Mouse (Mus musculus) megakaryocyte progenitor cell, adult 5-6 weeks (primary cell): Measurements from ENCODE around the gene Rtp4. TPM values are rescaled to one million over a fixed set of nuclear protein-coding genes. Genes with fewer than 3 reads are reported as not detected.
A peak's percentile ranks its signal among the peaks of the same experiment; 100 is the strongest.

Experiments
- ATAC-seq: replicated peaks from 2 replicates; pipeline ENCODE4 v1.8.0; 2016; ENCODE audit warnings: mild to moderate bottlenecking, moderate TSS enrichment, inconsistent platforms; ENCODE audit not compliant: poor library complexity
- total RNA-seq, 2 experiments: library from RNA; stranded (forward) in 1 of 2; stranded (reverse) in 1 of 2; fragments of 157-497, 149-512 nt in 1 of 2; fragments of 200-1000 nt in 1 of 2; gene quantifications; 2 replicates each; pipeline versions ENCODE4 v1.2.3 to v1.2.4; 2015 to 2017

Rtp4 gene
- total RNA-seq, 2 experiments from 2014 or later = 1.2 to 5.6 TPM

DNA sequence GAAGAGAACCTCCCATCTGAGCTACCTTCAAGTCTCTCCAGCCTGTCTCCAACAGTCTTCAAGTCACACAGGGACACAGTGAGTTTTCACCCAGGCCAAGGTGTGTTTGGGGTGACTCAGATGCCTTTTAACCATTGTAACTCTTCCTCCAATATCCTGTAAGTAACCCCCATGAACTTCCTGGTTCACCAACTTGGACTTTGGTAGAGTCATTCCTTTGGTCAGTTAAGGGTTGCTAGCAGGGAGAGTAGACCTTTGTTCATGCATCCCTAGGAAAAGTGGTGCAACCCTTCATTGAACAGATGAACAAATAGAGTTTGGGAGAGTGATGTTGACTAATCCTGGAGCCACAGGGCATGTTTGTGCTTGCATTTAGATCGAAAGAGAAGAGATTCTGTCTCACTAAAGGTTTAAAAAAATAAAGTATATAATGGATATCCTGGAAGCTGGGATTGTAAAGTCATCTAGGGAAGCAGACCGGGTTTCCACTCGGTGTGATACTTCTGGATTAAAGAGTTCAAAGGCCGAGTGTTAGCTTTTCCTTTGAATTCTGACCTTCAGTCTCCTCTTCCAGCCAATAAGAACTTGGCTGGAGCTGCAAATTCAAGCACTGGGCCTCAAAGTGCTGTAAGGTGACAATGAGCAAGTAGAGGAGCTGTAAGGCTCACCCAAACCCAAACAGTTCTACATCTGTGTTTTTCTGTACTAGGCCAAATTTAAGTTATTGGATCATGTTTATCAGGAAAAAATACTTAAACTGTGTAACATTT is 8.7 kb upstream of the Rtp4 start:
- ATAC-seq = no peak

- no peak for ATAC-seq
These were observed 6.7 kb upstream of the Rtp4 start for GRCm38 (mm10) chr16:23513401-23513800.

- no peak for ATAC-seq
These were observed 4.3 kb upstream of the Rtp4 start for GRCm38 (mm10) chr16:23515766-23516165.

- no peak for ATAC-seq
These were observed 3.5 kb upstream of the Rtp4 start for GRCm38 (mm10) chr16:23516606-23517005.

DNA sequence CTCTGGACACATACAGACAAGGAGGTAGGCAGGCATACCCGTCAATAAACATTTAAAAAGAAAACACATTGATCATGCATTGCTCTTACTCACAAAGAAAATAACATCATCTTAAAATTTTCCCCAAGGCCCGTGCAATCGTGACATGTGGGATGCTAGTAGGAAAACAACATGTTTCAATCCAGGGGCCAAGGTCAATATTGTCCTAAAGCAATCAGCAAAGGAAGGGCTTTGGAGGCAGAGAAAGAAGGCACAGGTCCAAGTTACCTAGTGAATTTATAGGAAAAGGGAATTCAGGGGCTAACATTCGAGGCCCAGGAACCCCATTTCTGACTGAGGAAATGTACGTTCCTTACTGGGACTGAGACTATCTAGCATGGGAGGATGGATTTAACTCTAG is 2.9 kb upstream of the Rtp4 start:
- no peak for ATAC-seq

- ATAC-seq = no peak
These were observed 2.1 kb upstream of the Rtp4 start for GRCm38 (mm10) chr16:23517754-23518566.

GRCm38 (mm10) chr16:23518567-23519369 is 1.3 kb upstream of the Rtp4 start:
- ATAC-seq = no peak

DNA sequence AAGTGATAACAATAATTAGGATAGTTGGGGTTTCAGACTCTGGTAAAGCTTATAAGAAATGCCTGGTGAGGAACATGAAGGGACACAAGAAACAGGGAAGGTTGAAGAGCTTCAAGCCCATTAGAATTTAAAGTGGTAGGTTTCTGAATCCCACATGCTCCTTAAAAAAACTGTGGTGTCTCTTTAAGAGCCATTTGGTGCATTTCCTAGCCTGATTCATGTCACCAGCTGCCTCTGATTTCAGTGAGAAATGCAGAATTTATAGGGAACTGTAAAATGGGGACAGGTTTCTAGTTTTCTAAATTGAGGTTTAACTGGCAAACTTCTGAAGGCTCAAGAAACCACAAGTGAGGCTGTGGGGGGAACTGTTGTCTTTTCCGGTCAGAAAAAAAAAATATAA is 320 bp upstream of the Rtp4 start:
- no peak for ATAC-seq

- no peak for ATAC-seq
These were observed 1.0 kb downstream of the Rtp4 start for GRCm38 (mm10) chr16:23521092-23521491.

DNA sequence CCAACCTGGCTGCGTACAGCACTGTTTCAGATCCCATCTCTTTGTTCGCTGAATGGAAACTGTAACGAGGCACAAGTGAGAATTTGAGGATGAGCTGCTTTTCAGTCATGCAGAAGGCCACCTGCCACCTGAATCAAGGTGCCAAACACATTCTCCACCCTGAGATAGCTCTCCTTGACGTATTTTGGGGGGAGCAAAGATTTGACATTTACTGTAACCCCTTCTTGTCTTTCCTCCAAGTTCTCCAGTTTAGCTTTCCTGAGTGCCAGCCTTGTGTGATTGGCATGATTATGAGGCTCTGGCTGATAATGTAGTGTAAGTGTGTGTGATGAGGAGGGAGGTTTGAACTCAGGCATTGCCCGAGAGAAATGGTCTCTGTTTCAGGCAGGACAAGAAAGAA is 2.0 kb downstream of the Rtp4 start:
- no peak for ATAC-seq

- ATAC-seq = no peak
These were observed 9.1 kb downstream of the Rtp4 start for GRCm38 (mm10) chr16:23529186-23529585.

DNA sequence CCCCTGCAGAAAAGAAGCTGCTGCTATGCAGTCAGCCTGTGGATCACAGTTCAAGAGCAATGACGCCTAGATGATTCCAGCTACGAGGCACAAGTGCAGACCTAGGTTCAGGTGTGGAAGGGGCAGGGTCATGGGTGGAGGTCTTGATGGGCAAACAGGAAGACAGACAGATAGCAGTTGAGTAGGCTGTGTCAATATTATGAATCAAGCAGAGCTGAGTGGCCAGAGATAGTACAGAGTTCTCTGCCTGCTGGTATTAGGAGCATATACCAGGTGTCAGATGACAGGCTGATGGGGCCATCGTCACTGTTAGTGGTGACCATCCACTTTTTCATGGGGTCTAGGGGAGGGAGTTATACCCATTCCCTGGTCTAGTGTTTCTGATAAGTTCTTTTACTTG is 13.6 kb downstream of the Rtp4 start:
- ATAC-seq = no peak

GRCm38 (mm10) chr16:23541046-23541445 is 21.0 kb downstream of the Rtp4 start:
- ATAC-seq = no peak

DNA sequence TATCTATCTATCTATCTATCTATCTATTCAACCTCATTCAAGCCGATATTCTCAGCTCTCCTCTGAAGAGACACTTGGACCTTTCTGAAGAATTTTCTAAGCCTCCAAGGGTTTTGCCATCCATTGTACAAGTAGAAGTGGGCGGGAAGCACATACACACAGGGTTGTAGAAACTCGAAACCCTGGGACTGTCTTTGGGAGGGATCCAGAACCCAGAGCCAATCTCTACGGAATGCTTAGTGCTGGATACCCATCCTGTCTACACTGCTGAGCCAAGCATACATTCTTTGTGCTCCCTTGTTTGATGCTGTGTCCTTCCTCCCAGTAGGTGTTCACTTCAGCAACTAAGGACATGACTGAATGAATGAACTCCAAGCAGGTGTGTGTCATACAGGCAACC is 22.8 kb downstream of the Rtp4 start:
- no peak for ATAC-seq

- ATAC-seq = no peak
These were observed 24.3 kb downstream of the Rtp4 start for GRCm38 (mm10) chr16:23544361-23544760.

DNA sequence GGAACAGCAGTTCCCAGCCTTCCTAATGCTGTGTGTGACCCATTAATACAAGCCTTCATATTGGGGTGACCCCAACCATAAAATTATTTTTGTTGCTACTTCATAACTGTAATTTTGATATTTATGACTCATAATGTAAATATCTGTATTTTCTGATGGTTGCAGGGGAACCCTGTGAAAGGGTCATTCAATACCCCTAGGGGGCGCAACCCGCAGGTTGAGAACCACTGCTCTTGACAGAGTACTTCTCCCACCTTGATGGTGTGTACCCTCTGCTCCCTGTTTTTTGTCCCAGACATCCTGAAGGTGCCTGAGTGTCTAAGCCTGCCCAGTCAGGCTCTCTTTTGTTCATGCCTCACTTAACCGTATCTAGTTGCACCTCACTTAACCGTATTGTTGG is 27.7 kb downstream of the Rtp4 start:
- ATAC-seq = no peak

DNA sequence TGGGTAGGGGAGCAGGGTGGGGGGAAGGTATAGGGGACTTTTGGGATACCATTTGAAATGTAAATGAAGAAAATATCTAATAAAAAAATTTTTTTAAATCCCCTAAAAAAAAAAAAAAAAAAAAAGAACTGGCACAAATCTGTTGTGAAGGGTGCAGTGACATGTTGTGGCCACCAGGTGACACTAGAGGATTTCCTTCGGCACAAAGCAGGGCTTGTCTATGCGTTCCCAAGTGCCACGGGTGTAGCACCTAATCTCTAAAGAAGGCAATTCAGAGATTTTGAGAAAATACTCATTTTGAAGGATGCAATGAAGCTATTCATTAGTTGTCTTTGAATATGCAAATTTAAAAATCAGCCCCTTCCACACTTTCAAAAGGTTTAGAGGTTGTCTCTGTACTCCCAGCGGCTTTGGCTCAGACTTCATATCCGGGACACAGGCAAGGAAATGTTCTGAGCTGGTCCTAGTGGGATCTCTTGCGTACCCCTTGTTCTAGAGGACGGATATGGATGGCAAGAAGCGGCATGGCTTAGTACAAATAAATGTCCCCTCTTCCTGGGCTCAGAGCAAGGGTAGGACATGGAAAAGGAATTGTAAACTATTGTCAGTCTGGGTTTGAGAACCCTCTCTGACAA is 30.4 kb downstream of the Rtp4 start:
- peak; percentile 76 for ATAC-seq

DNA sequence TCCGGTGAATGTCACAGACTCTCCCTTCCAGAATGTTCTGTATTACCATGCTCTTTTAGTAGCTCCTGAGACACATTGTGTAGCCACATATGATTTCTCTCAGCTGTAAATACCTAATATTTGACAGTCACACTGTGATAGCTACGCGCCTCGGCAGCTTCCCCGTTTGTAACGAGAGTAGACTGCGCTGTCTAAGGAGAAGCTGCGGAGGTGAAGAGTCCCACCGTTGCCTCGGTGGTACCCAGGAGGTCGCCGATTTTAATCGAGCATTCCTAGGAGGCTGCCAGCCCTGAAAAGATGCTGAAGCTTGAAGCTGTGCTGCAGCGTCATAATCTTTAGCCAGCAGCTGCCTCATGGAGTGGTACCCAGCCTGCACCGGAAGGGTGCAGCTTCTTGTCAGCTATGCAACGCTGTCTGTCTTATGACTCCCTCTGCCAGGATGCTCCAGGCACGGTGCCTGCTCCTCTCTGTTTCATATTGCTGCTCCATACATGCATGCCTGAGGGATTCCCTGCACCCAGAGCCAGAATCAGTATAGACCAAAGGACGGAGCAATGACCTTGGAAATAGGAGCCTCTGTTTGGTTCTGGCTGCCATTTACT is 31.0 kb downstream of the Rtp4 start:
- ATAC-seq = no peak

DNA sequence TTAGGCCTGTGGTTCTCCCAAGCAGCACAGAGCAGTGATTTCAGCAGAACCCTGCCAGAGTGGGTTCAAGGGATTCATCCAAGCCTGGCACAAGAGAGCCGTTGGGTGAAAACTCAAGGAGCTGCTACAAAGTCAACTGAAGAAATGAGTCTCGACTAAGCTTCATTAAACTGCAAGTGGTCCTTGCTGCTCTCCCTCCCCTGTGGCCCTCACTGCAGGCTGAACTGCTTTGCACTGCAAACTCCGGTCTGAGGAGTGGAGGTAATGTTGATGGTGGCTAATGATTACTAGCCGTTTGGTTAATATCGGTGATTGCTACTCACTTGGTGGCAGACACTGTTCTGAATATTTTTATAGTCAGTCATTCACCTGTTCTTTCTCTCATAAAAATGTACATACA is 34.6 kb downstream of the Rtp4 start:
- no peak for ATAC-seq

- peak; percentile 98 for ATAC-seq
These were observed 37.1 kb downstream of the Rtp4 start for GRCm38 (mm10) chr16:23557195-23557594.

DNA sequence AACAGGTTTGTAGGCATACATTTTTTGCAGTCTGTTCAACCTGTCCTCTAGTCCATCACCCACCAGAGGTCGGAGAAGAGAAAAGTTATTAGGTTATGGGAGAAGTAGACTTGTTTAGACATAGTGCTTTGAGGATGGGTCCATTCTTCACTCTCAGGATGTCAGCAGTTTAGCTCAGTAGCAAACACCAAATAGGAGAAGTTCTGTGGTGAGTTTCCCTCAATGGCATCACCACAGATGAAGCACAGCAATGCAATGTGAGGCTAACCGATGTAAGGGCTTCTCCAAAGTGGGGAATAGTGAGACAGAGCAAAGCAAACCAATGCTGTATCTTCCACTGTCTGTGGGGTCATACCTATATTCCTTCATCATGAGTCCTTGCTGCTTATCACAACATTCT is 37.6 kb downstream of the Rtp4 start:
- 0 out of 2 replicates have a peak, but pooled peaks have one; percentile 32 for ATAC-seq
